Mouse (Mus musculus) B cell, adult 2 months (primary cell): ENCODE data around the gene Stat5b.

Experiments used
- DNase-seq, 2 experiments: peaks; one replicate each; pipeline ENCODE4 v3.0.0; 2022

Gene Stat5b

GRCm38 (mm10) chr11:100850038-100850777 lies at the start of gene Stat5b:
TSS of gene Stat5b (minus strand) at chr11:100850724.
- peak; percentile 81 to 87 for DNase-seq

GRCm38 (mm10) chr11:100898441-100899199 lies 48.1 kb upstream of the Stat5b start:
- no peak for DNase-seq

GRCm38 (mm10) chr11:100897294-100898231 lies 47.0 kb upstream of the Stat5b start:
- DNase-seq: no peak

- DNase-seq: no peak
Observed at GRCm38 (mm10) chr11:100896078-100896477, 45.6 kb upstream of the Stat5b start.

- DNase-seq: no peak
Observed at GRCm38 (mm10) chr11:100894146-100894918, 43.8 kb upstream of the Stat5b start.

- DNase-seq: peak; percentile 92 to 94
Observed at GRCm38 (mm10) chr11:100893482-100893881, 43.0 kb upstream of the Stat5b start.

GRCm38 (mm10) chr11:100892435-100892834 lies 41.9 kb upstream of the Stat5b start:
- DNase-seq: no peak

GRCm38 (mm10) chr11:100891256-100892123 lies 41.0 kb upstream of the Stat5b start:
- no peak for DNase-seq

GRCm38 (mm10) chr11:100890481-100890880 lies 40.0 kb upstream of the Stat5b start:
- no peak for DNase-seq

- no peak for DNase-seq
Observed at GRCm38 (mm10) chr11:100888348-100888820, 37.9 kb upstream of the Stat5b start.

GRCm38 (mm10) chr11:100887764-100888163 lies 37.2 kb upstream of the Stat5b start:
- no peak for DNase-seq

- DNase-seq: no peak
Observed at GRCm38 (mm10) chr11:100887236-100887635, 36.7 kb upstream of the Stat5b start.

GRCm38 (mm10) chr11:100886188-100886740 lies 35.7 kb upstream of the Stat5b start:
- DNase-seq: no peak

- no peak for DNase-seq
Observed at GRCm38 (mm10) chr11:100885472-100885871, 34.9 kb upstream of the Stat5b start.

- no peak for DNase-seq
Observed at GRCm38 (mm10) chr11:100883640-100884039, 33.1 kb upstream of the Stat5b start.

GRCm38 (mm10) chr11:100879321-100880078 lies 29.0 kb upstream of the Stat5b start:
- no peak for DNase-seq

- no peak for DNase-seq
Observed at GRCm38 (mm10) chr11:100875761-100876160, 25.2 kb upstream of the Stat5b start.

- no peak for DNase-seq
Observed at GRCm38 (mm10) chr11:100870968-100871350, 20.4 kb upstream of the Stat5b start.

- no peak for DNase-seq
Observed at GRCm38 (mm10) chr11:100870256-100870967, 19.9 kb upstream of the Stat5b start.
